Mouse (Mus musculus) cortical plate, adult 2 months (tissue): Measurements from ENCODE around the gene Rarres1.

Source experiments
- CTCF ChIP-seq: fragments of 200-500 bp; IDR thresholded peaks from 2 replicates; pipeline ENCODE4 v1.5.1; 2011; ENCODE audit warnings: mild to moderate bottlenecking, control low read depth, low read length; ENCODE audit not compliant: insufficient read depth; ENCODE audit errors: extremely low read depth
- POLR2A ChIP-seq: fragments of 200-500 bp; IDR thresholded peaks from 2 replicates; pipeline ENCODE4 v1.6.1; 2011; ENCODE audit warnings: mild to moderate bottlenecking, low read length, control low read depth; ENCODE audit not compliant: insufficient read depth; ENCODE audit errors: extremely low read depth

DNA sequence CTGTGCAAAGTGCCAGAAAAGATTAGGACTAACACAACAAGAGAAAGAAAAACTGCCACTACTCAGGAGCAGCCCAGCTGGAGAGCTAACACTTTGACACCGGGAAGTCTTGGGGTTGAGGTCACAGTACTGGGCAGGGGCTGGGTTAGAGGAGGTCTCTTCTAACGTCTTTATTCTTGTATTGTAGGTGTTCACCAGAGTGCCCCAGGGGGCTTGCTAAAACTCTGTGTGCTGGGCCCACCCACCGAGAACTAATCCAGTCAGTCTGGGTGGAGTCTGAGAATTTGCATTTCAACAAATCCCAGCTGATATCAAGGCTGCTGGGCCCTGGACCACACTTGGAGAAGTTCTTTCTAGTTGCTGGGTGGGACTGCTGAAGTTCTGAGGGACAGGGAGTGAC is 11.4 kb downstream of the Rarres1 start:
- no peak for TF ChIP-seq CTCF
- TF ChIP-seq POLR2A: no peak
